Mouse (Mus musculus): ENCODE measurements around the gene D10Wsu102e. TPM values are rescaled to one million over a fixed set of nuclear protein-coding genes. Genes with fewer than 3 reads are reported as not detected.
A peak's percentile ranks its signal among the peaks of the same experiment; 100 is the strongest.

D10Wsu102e gene
- polyA plus RNA-seq, 1 experiment from 2014 or later, result 1.5 TPM

DNA sequence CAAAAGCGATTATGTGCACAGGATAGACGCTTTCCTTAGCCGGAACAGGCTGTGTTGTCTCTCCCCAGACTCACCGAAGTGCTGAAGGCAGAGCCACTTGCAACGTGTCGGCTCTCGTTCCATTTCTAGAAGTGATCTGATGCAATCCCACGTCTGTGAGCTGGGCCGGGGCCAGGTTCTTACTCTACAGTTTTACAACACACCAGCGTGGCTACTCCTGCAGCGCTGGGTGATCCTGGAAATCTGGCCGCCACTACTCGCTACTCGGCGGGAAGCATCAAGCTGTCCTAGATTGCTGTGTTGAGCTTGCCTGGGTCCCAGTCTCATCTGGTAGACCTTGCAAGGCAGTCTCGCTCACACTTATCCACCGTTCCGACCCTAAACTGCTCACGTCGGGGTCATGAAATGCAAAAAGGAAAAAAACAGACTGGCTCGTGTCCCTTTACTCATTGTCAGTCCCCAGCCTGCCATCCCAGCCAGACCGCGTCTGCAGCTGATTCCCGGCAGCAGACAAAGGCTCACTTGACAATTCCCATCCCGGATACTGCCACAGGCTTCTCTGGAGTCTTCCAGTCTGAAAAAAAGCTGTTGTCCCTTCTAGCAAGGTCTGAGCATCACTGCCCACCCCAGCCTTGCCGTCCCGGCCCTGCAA is 173.4 kb downstream of the D10Wsu102e start:
- Histone ChIP-seq H3K9ac (peak overlapping the region; percentile 58), H3K4me3 (replicated peaks) (peak overlapping the region; percentile 50), H3K9me3 (no peaks in the 10 kb centered on the region), H3K4me1 (peaks cover 7% of the 10 kb centered on the region), H3K36me3 (replicated peaks) (no peaks in the 10 kb centered on the region), H3K27ac (peak overlapping the region; percentile 16), H3K4me2 (peak overlapping the region; percentile 69), H3K27me3 (peaks cover 12% of the 10 kb centered on the region; the same call in 1 of the 2 replicates)
- ATAC-seq (ENCODE audit: low FRiP score), result peak; percentile 72
- 5% methylated on average over 27 of the region's 27 CpGs for WGBS

DNA sequence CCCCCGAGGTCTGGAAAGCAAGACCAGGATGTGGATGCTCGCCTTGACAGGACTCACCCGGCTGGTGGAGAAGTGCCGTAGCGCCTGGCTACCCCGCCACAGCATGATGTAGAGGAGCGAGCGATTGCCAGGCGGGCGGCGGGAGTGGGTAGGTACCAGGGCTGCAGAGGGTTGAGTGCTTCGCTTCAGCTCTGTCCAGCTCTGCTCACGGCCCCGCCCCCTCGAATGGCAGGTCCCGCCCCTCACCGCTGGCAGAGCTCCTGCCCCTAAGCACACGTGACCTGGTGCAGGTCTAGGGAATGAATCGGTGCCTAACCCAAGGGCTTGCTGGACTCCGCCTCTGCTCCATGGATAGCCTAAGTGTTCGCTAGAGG is 173.9 kb downstream of the D10Wsu102e start, which contains the start of gene Aldh1l2:
Gene Aldh1l2, minus strand, starts transcription at position 231 of the 374 bp plus-strand sequence.
- H3K27ac ChIP-seq, result peak within 1 kb of the TSS; percentile 16
- peaks cover 12% of the 10 kb centered on the region; the same call in 1 of the 2 replicates for H3K27me3 ChIP-seq
- no peaks in the 10 kb centered on the region for H3K36me3 ChIP-seq (replicated peaks)
- peaks cover 7% of the 10 kb centered on the region for H3K4me1 ChIP-seq
- peak within 1 kb of the TSS; percentile 50 for H3K4me3 ChIP-seq (replicated peaks)
- WGBS, result under 1% methylated on average over 21 of the region's 21 CpGs
- H3K9ac ChIP-seq, result peak within 1 kb of the TSS; percentile 58
- peak; percentile 98 for ATAC-seq (ENCODE audit: low FRiP score)
- H3K4me2 ChIP-seq, result peak within 1 kb of the TSS; percentile 69
- no peaks in the 10 kb centered on the region for H3K9me3 ChIP-seq

DNA sequence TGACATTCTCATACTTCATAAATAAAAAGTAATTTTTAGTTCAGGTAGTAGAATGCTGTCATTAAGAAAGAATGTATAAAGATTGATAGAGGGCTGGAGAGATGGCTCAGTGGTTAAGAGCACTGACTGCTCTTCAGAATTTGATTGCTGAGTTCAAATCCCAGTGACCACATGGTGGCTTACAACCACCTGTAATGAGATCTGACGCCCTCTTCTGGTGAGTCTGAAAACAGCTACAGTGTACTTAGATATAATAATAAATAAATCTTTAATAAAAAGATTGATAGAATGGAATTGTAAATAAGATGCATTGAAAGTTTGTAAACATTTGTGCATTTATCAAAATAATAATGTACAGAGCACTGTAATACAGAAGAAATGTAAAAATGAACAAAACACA is 176.4 kb downstream of the D10Wsu102e start:
- Histone ChIP-seq H3K4me3 (replicated peaks) (no peak overlapping the region), H3K4me2 (no peak overlapping the region), H3K27ac (no peak overlapping the region), H3K9ac (no peak overlapping the region), H3K36me3 (replicated peaks) (no peaks in the 10 kb centered on the region), H3K27me3 (peaks cover 12% of the 10 kb centered on the region; the same call in 1 of the 2 replicates), H3K9me3 (no peaks in the 10 kb centered on the region), H3K4me1 (peaks cover 7% of the 10 kb centered on the region)
- ATAC-seq (ENCODE audit: low FRiP score), result no peak
- 22% methylated on average over 1 of the region's 1 CpGs for WGBS

Other genes with a start within 250 kb of the D10Wsu102e start
- gene Slc41a2, start 22.3 kb upstream of the D10Wsu102e start, polyA plus RNA-seq (2016; fragmentation: Nextera tagmentation; extraction: Ambion mirVana), result 1.2 and 1.3 TPM in 2 replicates
- gene Aldh1l2, start 173.9 kb downstream of the D10Wsu102e start, polyA plus RNA-seq (2016; fragmentation: Nextera tagmentation; extraction: Ambion mirVana), result 10.8 and 11.7 TPM in 2 replicates
- gene Washc4, start 183.5 kb downstream of the D10Wsu102e start, polyA plus RNA-seq (2016; fragmentation: Nextera tagmentation; extraction: Ambion mirVana), result 38.0 and 38.2 TPM in 2 replicates